Mouse (Mus musculus) small intestine, adult 2 months (tissue): ENCODE results near the gene Vps72.

Experiments
- CTCF ChIP-seq: fragments of 200-500 bp; IDR thresholded peaks from 2 replicates; pipeline ENCODE4 v1.5.1; 2012; ENCODE audit warnings: low read depth, mild to moderate bottlenecking, control low read depth, inconsistent platforms, low read length, moderate library complexity, mixed read lengths; ENCODE audit not compliant: insufficient replicate concordance, insufficient read length; ENCODE audit errors: extremely low read depth
- POLR2A ChIP-seq: fragments of 200-500 bp; IDR thresholded peaks from 2 replicates; pipeline ENCODE4 v1.6.1; 2012; ENCODE audit warnings: low read depth, mild to moderate bottlenecking, control low read depth, inconsistent platforms, low read length, moderate library complexity

DNA sequence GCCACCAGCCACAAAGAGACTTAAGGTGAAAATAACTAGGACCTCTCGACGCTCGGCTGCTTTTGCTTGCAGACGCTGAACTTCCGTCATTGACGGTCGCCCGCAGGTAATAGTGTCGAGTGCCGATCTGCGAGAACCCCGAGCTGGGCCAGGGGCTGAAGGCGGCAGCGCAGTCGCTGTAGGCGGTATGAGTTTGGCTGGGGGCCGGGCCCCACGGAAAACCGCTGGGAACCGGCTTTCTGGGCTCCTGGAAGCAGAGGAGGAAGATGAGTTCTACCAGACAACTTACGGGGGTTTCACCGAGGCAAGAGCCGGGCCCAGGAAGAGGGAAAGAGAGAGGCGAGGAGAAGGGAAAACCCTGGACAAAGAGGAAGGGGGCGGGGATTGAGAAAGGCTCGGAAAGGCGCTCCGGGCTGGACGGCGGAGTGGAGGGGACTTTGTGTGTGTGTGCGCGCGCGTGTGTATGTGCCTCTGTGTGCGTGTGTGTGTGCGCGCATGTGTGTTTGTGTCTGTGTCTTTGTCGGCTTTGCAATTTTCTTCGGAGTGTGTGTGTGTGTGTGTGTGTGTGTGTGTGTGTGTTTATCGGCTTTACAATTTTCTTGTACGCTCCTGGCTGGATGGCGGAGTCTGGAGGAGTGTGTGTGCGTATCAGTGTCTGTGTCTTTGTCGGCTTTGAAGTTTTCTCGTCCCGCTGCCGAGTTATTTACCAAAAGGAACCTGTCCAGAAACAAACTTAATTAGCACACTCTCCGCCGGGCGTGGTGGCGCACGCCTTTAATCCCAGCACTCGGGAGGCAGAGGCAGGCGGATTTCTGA is at the start of gene Vps72:
- TF ChIP-seq CTCF (no peak), POLR2A (peak; percentile 74)
